10 mouse cellular contexts compared by ENCODE assay signal in genomic region chr2:94465146-94465889, GRCm38 (mm10). TPM values are rescaled to one million over a fixed set of nuclear protein-coding genes. Genes with fewer than 3 reads are reported as not detected.
DNase-seq lines count a peak whose midpoint lies in the region; ATAC-seq lines count a peak whose summit lies in the region.
"Had no signal": no experiment of that assay in that cellular context is flagged by ENCODE, and none has a peak within 500 bp of the region (broad histone marks: within the 10 kb centered on the region; RNA-seq: fewer than 3 reads in every experiment).

No protein-coding gene starts in this region.

- peak overlapping the region; percentile 50 for H3K9ac ChIP-seq in hindbrain, embryonic 16.5 days (ENCODE audit: low read depth, low read length)
- 0 out of 2 replicates have a peak overlapping the region, but pooled peaks have one; percentile 21 for H3K9ac ChIP-seq in neural tube, embryonic 14.5 days (replicated peaks; ENCODE audit: low read depth, low read length)

- 0 out of 2 replicates have a peak, but pooled peaks cover 7% of the 10 kb centered on the region for H3K27me3 ChIP-seq in heart, embryonic 10.5 days (ENCODE audit: insufficient read depth, poor library complexity, severe bottlenecking)
- H3K27me3 ChIP-seq in hindbrain, embryonic 16.5 days (replicated peaks; ENCODE audit: control insufficient read depth, insufficient read depth, low read length), result no peaks in the 10 kb centered on the region; the same call in 1 of the 2 replicates
- H3K27me3 ChIP-seq in neural tube, embryonic 14.5 days (ENCODE audit: control insufficient read depth, insufficient read depth, low read length), result no peaks in the 10 kb centered on the region

- 51% methylated on average over 12 of the region's 12 CpGs for WGBS in heart, embryonic 10.5 days
- WGBS in hindbrain, embryonic 16.5 days, result 51% methylated on average over 12 of the region's 12 CpGs
- 50% methylated on average over 12 of the region's 12 CpGs for WGBS in neural tube, embryonic 14.5 days

- peak; percentile 71 for DNase-seq in heart, embryonic 10.5 days (ENCODE audit: low spot score)
- DNase-seq in heart, adult 18-20 months, result no peak
- DNase-seq in right cerebral cortex, postnatal 4 days, result peak; percentile 32
- DNase-seq in right cerebral cortex, adult 2 months (ENCODE audit: low spot score in 2 of 2), result no peak
- no peak for DNase-seq in retina, postnatal 1 day
- no peak for DNase-seq in frontal cortex, postnatal 14 days (ENCODE audit: low spot score in 2 of 2)
- DNase-seq: left cerebral cortex, postnatal 4 days had no signal

- no peak overlapping the region for H3K27ac ChIP-seq in heart, embryonic 10.5 days
- H3K27ac ChIP-seq in hindbrain, embryonic 16.5 days (ENCODE audit: low read depth, low read length), result no peak overlapping the region
- no peak overlapping the region for H3K27ac ChIP-seq in neural tube, embryonic 14.5 days (ENCODE audit: low read depth, low read length)

- no peaks in the 10 kb centered on the region for H3K9me3 ChIP-seq in heart, embryonic 10.5 days
- H3K9me3 ChIP-seq in hindbrain, embryonic 16.5 days (ENCODE audit: control insufficient read depth, low read length), result no peaks in the 10 kb centered on the region
- no peaks in the 10 kb centered on the region for H3K9me3 ChIP-seq in neural tube, embryonic 14.5 days (ENCODE audit: control insufficient read depth, low read length)

- no peaks in the 10 kb centered on the region for H3K36me3 ChIP-seq in heart, embryonic 10.5 days
- no peaks in the 10 kb centered on the region for H3K36me3 ChIP-seq in hindbrain, embryonic 16.5 days (ENCODE audit: control insufficient read depth, insufficient read depth, low read length)
- H3K36me3 ChIP-seq in neural tube, embryonic 14.5 days (ENCODE audit: control insufficient read depth, insufficient read depth, low read length), result no peaks in the 10 kb centered on the region

- H3K4me3 ChIP-seq in heart, embryonic 10.5 days, result no peak overlapping the region
- H3K4me3 ChIP-seq in hindbrain, embryonic 16.5 days (ENCODE audit: low read length), result no peak overlapping the region
- H3K4me3 ChIP-seq in neural tube, embryonic 14.5 days (ENCODE audit: low read depth, low read length), result no peak overlapping the region
- H3K4me3 ChIP-seq: megakaryocyte, embryonic 14.5 days had no signal

- no peaks in the 10 kb centered on the region for H3K4me1 ChIP-seq in heart, embryonic 10.5 days
- no peaks in the 10 kb centered on the region for H3K4me1 ChIP-seq in hindbrain, embryonic 16.5 days (ENCODE audit: control insufficient read depth, insufficient read depth, low read depth, low read length)
- no peaks in the 10 kb centered on the region for H3K4me1 ChIP-seq in neural tube, embryonic 14.5 days (ENCODE audit: control insufficient read depth, insufficient read depth, low read length)
- H3K4me1 ChIP-seq: megakaryocyte, embryonic 14.5 days had no signal

- ATAC-seq in hindbrain, embryonic 16.5 days, result peak; percentile 44
- peak; percentile 45 for ATAC-seq in neural tube, embryonic 14.5 days (ENCODE audit: low read depth)

- no peak overlapping the region; the same call in 1 of the 2 replicates for H3K4me2 ChIP-seq in hindbrain, embryonic 16.5 days (ENCODE audit: low read length)
- no peak overlapping the region; the same call in 1 of the 2 replicates for H3K4me2 ChIP-seq in neural tube, embryonic 14.5 days (ENCODE audit: low read depth, low read length)

RNA-seq across cellular contexts. Expression of gene Api5, which starts 27.4 kb away (rescaled TPM):
- polyA plus RNA-seq in heart, embryonic 10.5 days (2016; fragmentation: Nextera tagmentation; extraction: Ambion mirVana), result 109 and 133 TPM in 2 replicates
- total RNA-seq in heart, adult 18-20 months (2021), result 10 to 100 TPM; 31.4 to 31.9 TPM
- 89.3 and 102 TPM in 2 replicates for polyA plus RNA-seq in hindbrain, embryonic 16.5 days (2015; fragmentation: Nextera tagmentation; extraction: Ambion mirVana)
- 110 and 131 TPM in 2 replicates for polyA plus RNA-seq in neural tube, embryonic 14.5 days (2014; fragmentation: Nextera tagmentation; extraction: Ambion mirVana)

RNA-seq across cellular contexts. Expression of gene Ttc17, which starts 58.8 kb away (rescaled TPM):
- 12.9 and 14.1 TPM in 2 replicates for polyA plus RNA-seq in heart, embryonic 10.5 days (2016; fragmentation: Nextera tagmentation; extraction: Ambion mirVana)
- 10 to 100 TPM; 28.3 to 29.9 TPM for total RNA-seq in heart, adult 18-20 months (2021)
- polyA plus RNA-seq in hindbrain, embryonic 16.5 days (2015; fragmentation: Nextera tagmentation; extraction: Ambion mirVana), result 22.0 and 24.0 TPM in 2 replicates
- 23.5 and 29.6 TPM in 2 replicates for polyA plus RNA-seq in neural tube, embryonic 14.5 days (2014; fragmentation: Nextera tagmentation; extraction: Ambion mirVana)

Comparison
In these comparisons a context has a peak if more than half of its experiments do, and no peak if none do; other contexts are left out.
1. DNase-seq: peak in heart, embryonic 10.5 days (single experiment) and right cerebral cortex, postnatal 4 days (single experiment); none in heart, adult 18-20 months (0 of 2), right cerebral cortex, adult 2 months (0 of 2), retina, postnatal 1 day (single experiment) and frontal cortex, postnatal 14 days (0 of 2).